Mouse (Mus musculus) neural tube, embryonic 14.5 days (tissue): ENCODE measurements around the gene 4930595D18Rik. TPM values are rescaled to one million over a fixed set of nuclear protein-coding genes. Genes with fewer than 3 reads are reported as not detected.
A peak's percentile ranks its signal among the peaks of the same experiment; 100 is the strongest.

ENCODE experiments used
- ATAC-seq: fragments of 200-750 bp; cut with Nextera tagmentation; 2 replicates; pipeline ENCODE4 v1.8.0; 2017; ENCODE audit warnings: low read depth, mild to moderate bottlenecking, moderate TSS enrichment, moderate library complexity
- H3K27ac ChIP-seq: fragments of 300-500 bp; sonication (generic); 2 replicates; pipeline ENCODE4 v1.5.1; 2014; ENCODE audit warnings: low read depth, mild to moderate bottlenecking, control low read depth, low read length, moderate library complexity, mixed read lengths
- H3K27me3 ChIP-seq: fragments of 300-500 bp; sonication (generic); 2 replicates; pipeline ENCODE4 v1.6.1; 2014; ENCODE audit warnings: low read length; ENCODE audit not compliant: control insufficient read depth, insufficient read depth
- H3K36me3 ChIP-seq: fragments of 300-500 bp; sonication (generic); 2 replicates; pipeline ENCODE4 v1.6.1; 2014; ENCODE audit warnings: low read length, mixed read lengths; ENCODE audit not compliant: control insufficient read depth, insufficient read depth
- H3K4me1 ChIP-seq: fragments of 300-500 bp; sonication (generic); 2 replicates; pipeline ENCODE4 v1.6.1; 2014; ENCODE audit warnings: low read length; ENCODE audit not compliant: control insufficient read depth, insufficient read depth
- H3K4me2 ChIP-seq: fragments of 300-500 bp; sonication (generic); 2 replicates; pipeline ENCODE4 v1.6.1; 2014; ENCODE audit warnings: mild to moderate bottlenecking, low read depth, low read length, control low read depth
- H3K4me3 ChIP-seq: fragments of 300-500 bp; sonication (generic); 2 replicates; pipeline ENCODE4 v1.5.1; 2014; ENCODE audit warnings: low read depth, low read length, control low read depth, mixed read lengths
- H3K9ac ChIP-seq: fragments of 300-500 bp; sonication (generic); replicated peaks from 2 replicates; pipeline ENCODE4 v1.6.1; 2014; ENCODE audit warnings: low read depth, mild to moderate bottlenecking, control low read depth, low read length, mixed read lengths
- H3K9me3 ChIP-seq: fragments of 300-500 bp; sonication (generic); 2 replicates; pipeline ENCODE4 v1.6.1; 2016; ENCODE audit warnings: low read length; ENCODE audit not compliant: control insufficient read depth
- WGBS: fragments of 180-500 bp; shearing (Covaris S2); extraction: QIAGEN DNeasy Blood & Tissue Kit; methylation state at CpG from one replicate; pipeline ENCODE4 v1.1.7; 2014; 5-methylcytosine and 5-hydroxymethylcytosine counted together
- polyA plus RNA-seq: library from polyadenylated mRNA; unstranded; fragments of >200 nt; fragmentation: Nextera tagmentation; extraction: Ambion mirVana; gene quantifications from 2 replicates; pipeline ENCODE4 v1.2.1, GENCODE M21; 2014

The 4930595D18Rik gene
- polyA plus RNA-seq, 1 experiment from 2014 or later: not detected

DNA sequence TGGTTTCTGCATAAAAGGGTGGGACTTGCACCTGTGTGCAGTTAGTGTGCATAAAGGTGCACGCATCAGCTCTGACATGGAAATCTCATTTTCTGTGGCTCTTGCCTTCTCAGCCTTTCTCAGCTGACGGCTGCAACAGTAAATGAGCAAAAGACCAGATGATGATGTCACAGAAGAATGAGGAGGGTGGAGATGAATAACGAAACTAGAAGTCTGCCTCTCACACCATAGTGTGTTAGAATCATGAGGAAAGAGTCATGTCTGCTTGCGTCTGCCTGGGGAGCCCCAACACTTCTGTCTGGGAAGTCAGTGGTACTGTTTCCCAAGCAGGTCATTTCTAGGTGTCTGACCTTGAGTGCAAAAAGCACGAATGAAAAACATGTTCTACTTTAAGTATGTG is 2.4 kb downstream of the 4930595D18Rik start:
- Histone ChIP-seq H3K4me2 (no peak overlapping the region), H3K27me3 (no peaks in the 10 kb centered on the region), H3K4me3 (no peak overlapping the region), H3K4me1 (no peaks in the 10 kb centered on the region), H3K36me3 (no peaks in the 10 kb centered on the region), H3K9me3 (no peaks in the 10 kb centered on the region), H3K27ac (no peak overlapping the region), H3K9ac (no peak overlapping the region)
- WGBS: 87% methylated on average over 5 of the region's 5 CpGs
- ATAC-seq: no peak

DNA sequence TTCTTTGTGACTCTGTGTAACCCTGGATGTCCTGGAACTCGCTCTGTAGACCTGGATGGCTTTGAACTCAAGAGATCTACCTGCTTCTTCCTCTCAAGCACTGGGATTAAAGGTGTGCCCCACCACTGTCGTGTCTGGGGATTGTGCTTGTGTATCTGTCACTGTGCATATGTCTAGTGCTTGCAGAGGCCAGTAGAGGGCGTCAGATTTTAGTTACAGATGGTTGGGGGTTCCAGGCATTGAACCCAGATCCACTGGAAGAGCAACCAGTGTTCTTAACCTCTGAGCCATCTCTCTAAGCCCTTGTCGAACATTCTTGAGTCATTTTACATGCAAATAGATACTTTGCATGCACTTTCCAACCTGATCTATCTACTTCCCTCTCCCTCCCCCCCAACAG is 5.5 kb downstream of the 4930595D18Rik start:
- Histone ChIP-seq H3K27me3 (no peaks in the 10 kb centered on the region), H3K27ac (no peak overlapping the region), H3K36me3 (no peaks in the 10 kb centered on the region), H3K9ac (no peak overlapping the region), H3K9me3 (no peaks in the 10 kb centered on the region), H3K4me2 (no peak overlapping the region), H3K4me3 (no peak overlapping the region), H3K4me1 (no peaks in the 10 kb centered on the region)
- no peak for ATAC-seq
- 74% methylated on average over 4 of the region's 4 CpGs for WGBS

DNA sequence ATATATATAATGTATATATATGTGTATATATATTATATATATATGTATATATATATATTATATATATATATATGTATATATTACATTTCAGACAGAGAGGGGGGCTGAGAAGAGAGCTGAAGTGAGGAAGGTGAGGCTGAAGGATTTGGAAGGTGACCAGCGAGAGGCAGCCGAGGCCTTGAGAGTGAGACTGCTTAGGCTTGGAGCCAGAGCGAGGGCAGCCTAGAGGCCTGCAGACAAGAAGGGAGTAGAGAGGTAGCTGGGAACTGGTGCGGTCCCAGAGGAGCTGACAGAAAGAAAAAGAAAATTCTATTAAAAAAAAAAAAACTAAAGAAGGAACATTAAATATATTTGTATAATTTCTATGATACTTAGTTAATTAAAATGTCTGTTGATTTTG is 15.4 kb downstream of the 4930595D18Rik start:
- H3K9ac ChIP-seq: no peak overlapping the region
- H3K36me3 ChIP-seq: no peaks in the 10 kb centered on the region
- H3K4me3 ChIP-seq: no peak overlapping the region
- H3K27me3 ChIP-seq: no peaks in the 10 kb centered on the region
- no peaks in the 10 kb centered on the region for H3K9me3 ChIP-seq
- peaks cover 32% of the 10 kb centered on the region for H3K4me1 ChIP-seq
- no peak for ATAC-seq
- 74% methylated on average over 4 of the region's 4 CpGs for WGBS
- H3K4me2 ChIP-seq: peak overlapping the region; percentile 20
- H3K27ac ChIP-seq: no peak overlapping the region

DNA sequence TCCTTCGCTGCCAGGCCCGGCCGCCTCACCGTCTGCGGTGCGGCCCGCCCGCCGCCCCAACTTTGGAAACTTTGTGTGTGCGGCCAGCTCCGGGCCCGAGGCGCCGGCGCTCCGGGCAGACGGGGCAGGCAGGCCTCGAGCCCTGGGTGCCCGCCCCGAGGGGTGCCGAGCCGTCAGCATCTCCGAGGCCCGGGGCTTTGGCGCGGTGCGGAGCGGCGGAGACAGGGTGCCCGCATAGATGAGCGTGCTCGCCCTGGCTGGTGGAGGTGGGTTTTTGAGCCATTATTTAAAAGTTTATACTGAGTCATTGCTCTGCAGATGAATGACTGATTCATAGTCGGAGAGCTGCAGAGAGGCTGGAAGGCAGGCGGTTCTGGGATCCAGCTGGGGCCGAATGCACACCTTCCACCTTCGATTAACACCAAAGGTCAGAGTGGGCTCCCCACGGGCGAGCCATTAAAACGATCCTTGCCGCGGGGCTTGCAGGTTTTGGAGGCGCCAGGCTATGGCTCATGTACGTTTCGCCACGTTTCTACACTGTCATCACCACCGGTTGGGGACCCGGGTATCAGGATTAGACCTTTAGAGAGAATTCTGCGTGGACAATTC is 17.5 kb downstream of the 4930595D18Rik start:
- Histone ChIP-seq H3K27me3 (no peaks in the 10 kb centered on the region), H3K36me3 (no peaks in the 10 kb centered on the region), H3K4me2 (peak overlapping the region; percentile 71), H3K4me1 (peaks cover 43% of the 10 kb centered on the region), H3K4me3 (peak overlapping the region; percentile 81), H3K9me3 (no peaks in the 10 kb centered on the region), H3K27ac (peak overlapping the region; percentile 79), H3K9ac (peak overlapping the region; percentile 78)
- whole genome bisulfite sequencing: under 1% methylated on average over 45 of the region's 48 CpGs
- peak; percentile 25; the same call in 1 of the 2 replicates for ATAC-seq

DNA sequence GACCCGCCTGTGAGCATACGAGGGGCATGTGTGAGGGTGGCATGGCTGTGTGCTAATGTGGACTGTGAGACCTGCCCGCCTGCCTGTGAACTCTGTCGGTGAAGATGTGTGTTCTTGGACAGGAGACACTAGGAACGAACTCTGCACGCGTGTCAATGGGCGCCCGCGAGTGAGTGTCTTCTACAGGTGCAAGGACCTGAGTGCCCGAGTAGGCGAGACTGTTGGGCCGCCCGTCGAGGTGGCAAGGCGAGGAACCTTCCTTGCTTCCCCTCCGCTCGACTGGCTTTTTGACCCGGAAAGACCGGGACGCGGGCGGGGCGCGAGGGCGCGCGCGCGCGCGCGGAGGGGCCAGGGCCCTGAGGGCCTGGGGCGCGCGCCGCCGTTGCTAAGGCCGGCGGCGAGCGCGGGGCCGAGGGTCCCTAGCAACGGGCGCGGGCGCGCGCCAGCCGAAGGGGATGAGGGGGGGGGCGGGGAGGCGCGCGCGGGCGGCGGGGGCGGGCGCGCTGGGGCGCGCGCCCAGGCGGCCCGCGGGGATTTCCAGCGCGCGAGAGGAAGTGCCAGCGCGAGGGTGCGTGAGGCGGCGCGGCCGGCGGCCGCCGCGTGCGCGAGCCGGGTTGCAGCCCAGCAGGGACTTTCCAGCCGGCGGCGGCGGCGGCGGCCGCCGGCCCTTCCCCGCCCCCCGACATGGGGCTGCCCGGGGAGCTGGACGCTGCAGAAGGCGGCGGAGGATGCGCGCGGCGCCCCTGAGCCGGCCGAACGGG is 18.3 kb downstream of the 4930595D18Rik start, which contains the start of gene Traf3:
Gene Traf3 (plus strand): TSS at position 540 of the 761 bp plus-strand sequence.
- 7% methylated on average over 48 of the region's 105 CpGs for WGBS
- H3K9ac ChIP-seq: peak within 1 kb of the TSS; percentile 78
- peaks cover 45% of the 10 kb centered on the region for H3K4me1 ChIP-seq
- peak within 1 kb of the TSS; percentile 81 for H3K4me3 ChIP-seq
- no peaks in the 10 kb centered on the region for H3K9me3 ChIP-seq
- H3K27ac ChIP-seq: peak within 1 kb of the TSS; percentile 79
- ATAC-seq: peak; percentile 15; the same call in 1 of the 2 replicates
- H3K27me3 ChIP-seq: no peaks in the 10 kb centered on the region
- H3K4me2 ChIP-seq: peak within 1 kb of the TSS; percentile 71
- no peaks in the 10 kb centered on the region for H3K36me3 ChIP-seq

DNA sequence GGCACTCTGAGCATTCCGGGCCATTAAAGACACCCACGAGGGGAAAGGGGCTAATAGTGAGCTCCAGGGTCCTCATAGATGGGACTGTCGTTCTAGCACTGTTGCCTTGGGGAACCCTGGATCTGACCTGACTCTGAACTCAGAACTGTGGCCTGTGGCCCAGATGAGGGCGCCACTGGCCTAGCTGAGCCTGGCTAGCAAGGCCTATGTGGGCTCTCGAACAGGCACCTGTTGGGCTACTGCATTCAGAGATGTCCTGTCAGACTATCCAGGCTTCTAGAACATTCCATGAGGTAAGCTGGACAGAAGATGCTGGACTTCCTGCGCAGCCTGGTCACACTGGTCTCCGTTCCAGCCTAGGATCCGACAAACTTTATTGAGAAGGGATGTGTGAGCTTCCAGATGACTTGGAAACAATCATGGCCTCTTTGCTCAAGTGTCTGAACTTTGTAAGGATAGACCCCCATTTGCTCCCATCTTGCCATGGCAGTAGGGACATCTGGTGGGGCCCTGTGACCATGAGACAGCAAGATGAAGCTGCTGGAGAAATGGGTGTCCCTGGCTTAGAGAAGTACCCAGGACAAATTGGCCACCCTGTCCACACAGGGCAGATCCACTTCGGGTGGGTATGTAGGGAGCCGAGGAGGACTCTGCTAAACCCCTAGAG is 19.0 kb downstream of the 4930595D18Rik start:
- H3K27ac ChIP-seq: peak overlapping the region; percentile 79
- peaks cover 45% of the 10 kb centered on the region for H3K4me1 ChIP-seq
- peak overlapping the region; percentile 71 for H3K4me2 ChIP-seq
- H3K9me3 ChIP-seq: no peaks in the 10 kb centered on the region
- no peaks in the 10 kb centered on the region for H3K36me3 ChIP-seq
- peak overlapping the region; percentile 81 for H3K4me3 ChIP-seq
- 62% methylated on average over 10 of the region's 10 CpGs for WGBS
- ATAC-seq: peak; percentile 10; the same call in 1 of the 2 replicates
- 0 out of 2 replicates have a peak overlapping the region, but pooled peaks have one; percentile 18 for H3K9ac ChIP-seq
- no peaks in the 10 kb centered on the region for H3K27me3 ChIP-seq

DNA sequence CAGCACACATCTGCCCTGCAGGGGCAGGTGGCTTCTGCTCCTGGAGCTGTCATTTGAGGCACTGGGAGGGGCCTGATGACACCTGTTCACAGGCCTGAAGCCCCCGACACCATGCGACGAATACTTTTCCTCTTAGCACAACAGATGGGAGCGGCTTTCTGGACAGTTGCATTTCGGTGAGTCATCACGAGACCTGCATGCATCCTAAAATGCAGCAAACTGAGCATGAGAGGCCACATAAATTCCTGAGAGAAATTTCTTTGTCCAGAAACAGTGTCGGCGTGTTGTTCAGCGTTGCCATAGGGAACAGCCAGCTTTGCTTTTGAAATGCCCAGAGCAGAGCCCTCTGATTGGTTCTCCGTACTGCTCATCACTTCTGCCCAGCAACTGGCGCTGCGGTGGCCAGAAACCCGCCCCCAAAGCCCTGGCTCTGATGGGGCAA is 20.0 kb downstream of the 4930595D18Rik start:
- no peaks in the 10 kb centered on the region for H3K36me3 ChIP-seq
- peaks cover 40% of the 10 kb centered on the region for H3K4me1 ChIP-seq
- H3K9ac ChIP-seq: peak overlapping the region; percentile 18
- WGBS: 1% methylated on average over 13 of the region's 13 CpGs
- peak; percentile 82 for ATAC-seq
- H3K27ac ChIP-seq: peak overlapping the region; percentile 79
- no peaks in the 10 kb centered on the region for H3K27me3 ChIP-seq
- peak overlapping the region; percentile 21; the same call in 1 of the 2 replicates for H3K4me3 ChIP-seq
- peak overlapping the region; percentile 52 for H3K4me2 ChIP-seq
- H3K9me3 ChIP-seq: no peaks in the 10 kb centered on the region

DNA sequence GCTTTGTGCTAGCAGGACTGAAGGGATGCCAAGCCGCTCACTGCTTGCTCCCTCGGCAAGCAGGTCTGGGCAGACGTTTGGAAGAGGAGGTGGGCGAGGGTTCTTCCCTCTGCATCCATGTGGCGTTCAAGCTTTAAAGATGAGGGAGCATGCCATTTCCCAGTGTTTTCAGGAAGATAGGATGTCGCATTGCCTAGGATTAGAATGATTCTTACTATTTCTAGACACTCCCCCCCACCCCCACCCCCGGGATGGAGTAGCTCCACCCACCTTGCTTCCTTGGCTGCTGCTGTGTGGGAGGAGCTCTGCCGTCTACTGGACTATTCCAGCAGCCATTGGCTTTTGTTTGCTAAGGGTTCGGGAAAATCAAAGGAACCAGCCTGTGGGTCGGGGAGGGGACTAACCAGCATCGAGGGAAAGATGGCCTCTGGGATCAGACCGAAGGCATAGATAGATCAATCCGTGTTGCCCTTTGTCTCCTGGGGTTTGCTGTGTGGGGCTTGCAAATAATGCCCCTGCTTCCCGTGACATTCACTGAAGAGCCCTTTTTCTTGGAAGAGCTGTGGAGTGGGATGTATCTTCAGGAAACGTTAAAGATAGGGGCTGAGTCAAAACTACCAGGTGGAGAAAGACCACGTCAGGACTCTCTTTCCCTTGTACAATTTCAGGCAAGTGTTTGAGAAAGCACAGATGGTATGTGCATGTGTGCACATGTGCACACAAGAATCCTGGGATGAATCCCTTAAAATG is 21.8 kb downstream of the 4930595D18Rik start:
- H3K9ac ChIP-seq: 0 out of 2 replicates have a peak overlapping the region, but pooled peaks have one; percentile 17
- peak overlapping the region; percentile 15 for H3K4me3 ChIP-seq
- H3K27ac ChIP-seq: peak overlapping the region; percentile 85
- 6% methylated on average over 16 of the region's 16 CpGs for WGBS
- H3K4me2 ChIP-seq: peak overlapping the region; percentile 47
- peak; percentile 56 for ATAC-seq
- no peaks in the 10 kb centered on the region for H3K36me3 ChIP-seq
- H3K4me1 ChIP-seq: peaks cover 24% of the 10 kb centered on the region
- no peaks in the 10 kb centered on the region for H3K27me3 ChIP-seq
- H3K9me3 ChIP-seq: no peaks in the 10 kb centered on the region
